Mouse (Mus musculus) layer of hippocampus, adult 8-10 months (tissue): Measurements from ENCODE around the gene Pih1d1. TPM values are rescaled to one million over a fixed set of nuclear protein-coding genes. Genes with fewer than 3 reads are reported as not detected.
"Not testable (repeated sequence)": the region's sequence is repeated elsewhere in the genome, so short reads cannot be mapped to it uniquely, and the experiment has no call there.

ENCODE experiments used
- DNase-seq, 2 experiments: peaks; one replicate each; pipeline ENCODE4 v3.0.0; 2022; ENCODE audit warnings: low spot score in 2 of 2
- total RNA-seq, 4 experiments: library from RNA; stranded (reverse); gene quantifications; 2 replicates each; pipeline ENCODE4 v1.2.4; 2022

The Pih1d1 gene
- total RNA-seq, 4 experiments from 2014 or later: 37.5 to 56.7 (median 46.3) TPM

GRCm38 (mm10) chr7:45145460-45145859 lies 8.6 kb upstream of the Pih1d1 start:
- DNase-seq: no peak

- DNase-seq: no peak
Measured at GRCm38 (mm10) chr7:45147267-45147666, 6.8 kb upstream of the Pih1d1 start.

- DNase-seq: no peak
Measured at GRCm38 (mm10) chr7:45147899-45148298, 6.2 kb upstream of the Pih1d1 start.

GRCm38 (mm10) chr7:45148534-45149098 lies 5.5 kb upstream of the Pih1d1 start:
- DNase-seq: no peak

GRCm38 (mm10) chr7:45149545-45149944 lies 4.6 kb upstream of the Pih1d1 start:
- DNase-seq: no peak

GRCm38 (mm10) chr7:45150321-45150720 lies 3.8 kb upstream of the Pih1d1 start:
- no peak for DNase-seq

GRCm38 (mm10) chr7:45151303-45151702 lies 2.8 kb upstream of the Pih1d1 start:
- no peak for DNase-seq

- DNase-seq: not testable (repeated sequence)
Measured at GRCm38 (mm10) chr7:45153052-45153451, 1.1 kb upstream of the Pih1d1 start.

- no peak for DNase-seq
Measured at GRCm38 (mm10) chr7:45153586-45153985, 517 bp upstream of the Pih1d1 start.

GRCm38 (mm10) chr7:45154993-45155514 lies 951 bp downstream of the Pih1d1 start:
- DNase-seq: no peak

- no peak for DNase-seq
Measured at GRCm38 (mm10) chr7:45155590-45155989, 1.5 kb downstream of the Pih1d1 start.

- no peak for DNase-seq
Measured at GRCm38 (mm10) chr7:45156206-45156605, 2.1 kb downstream of the Pih1d1 start.

GRCm38 (mm10) chr7:45157459-45157858 lies 3.4 kb downstream of the Pih1d1 start:
- DNase-seq: no peak

- DNase-seq: no peak
Measured at GRCm38 (mm10) chr7:45158991-45159390, 4.9 kb downstream of the Pih1d1 start.

GRCm38 (mm10) chr7:45160316-45160800 lies 6.3 kb downstream of the Pih1d1 start:
- no peak for DNase-seq

- DNase-seq: no peak
Measured at GRCm38 (mm10) chr7:45160866-45161265, 6.8 kb downstream of the Pih1d1 start.

GRCm38 (mm10) chr7:45161612-45162473 lies 7.7 kb downstream of the Pih1d1 start:
- peak; percentile 91 to 94 for DNase-seq

- no peak for DNase-seq
Measured at GRCm38 (mm10) chr7:45162551-45162950, 8.4 kb downstream of the Pih1d1 start.

- no peak for DNase-seq
Measured at GRCm38 (mm10) chr7:45162996-45163615, 9.0 kb downstream of the Pih1d1 start.

GRCm38 (mm10) chr7:45163735-45164490 lies 9.8 kb downstream of the Pih1d1 start, which contains the start of gene Slc17a7:
Slc17a7 (plus strand) TSS chr7:45163949.
- no peak for DNase-seq

GRCm38 (mm10) chr7:45164833-45165232 lies 10.7 kb downstream of the Pih1d1 start:
- no peak for DNase-seq
